16 mouse cellular contexts compared by ENCODE assay signal in the genomic region with DNA sequence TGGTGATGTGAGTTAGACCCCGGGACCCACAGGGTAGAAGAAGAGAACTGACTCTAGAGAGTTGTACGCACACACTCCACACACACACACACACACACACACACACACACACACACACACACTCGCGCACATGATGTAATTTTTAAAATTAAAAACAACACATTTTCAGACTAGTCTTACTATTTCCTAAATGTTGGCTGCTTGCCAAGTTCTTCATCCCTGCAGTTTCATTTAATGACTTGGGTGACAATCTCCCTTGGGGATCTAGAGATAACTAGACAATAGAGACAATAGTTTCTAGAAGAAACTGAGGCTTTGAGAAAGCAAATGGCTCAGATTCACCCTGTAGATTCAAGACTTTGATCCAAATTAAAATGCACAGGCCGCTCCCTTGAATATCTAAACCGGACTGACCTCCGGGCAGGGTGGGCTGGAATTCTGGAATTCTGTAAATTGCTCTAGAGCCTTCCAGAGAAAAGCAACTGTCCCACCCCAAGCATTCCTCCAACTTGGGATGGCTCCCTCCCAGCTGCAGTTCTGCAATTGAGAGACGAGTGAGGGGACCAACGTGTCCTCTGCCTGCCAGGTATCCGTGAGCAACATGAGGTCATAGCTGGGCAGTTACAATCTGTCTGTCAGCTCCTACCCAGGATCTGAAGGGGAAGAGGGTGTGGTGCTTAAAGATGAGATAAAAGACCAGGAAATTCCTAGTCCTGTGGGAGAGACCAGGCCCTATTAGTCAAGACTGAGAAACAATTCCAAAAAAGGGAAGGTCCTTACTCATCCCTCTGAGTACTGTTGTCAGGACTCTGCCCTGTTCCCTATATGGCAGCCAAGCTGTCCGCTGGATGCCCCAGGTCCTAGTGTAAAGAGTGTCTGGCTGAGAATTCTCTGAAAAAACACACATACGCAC. TPM values are rescaled to one million over a fixed set of nuclear protein-coding genes. Genes with fewer than 3 reads are reported as not detected.
DNase-seq lines count a peak whose midpoint lies in the region; ATAC-seq and TF ChIP-seq lines count a peak whose summit lies in the region.
"Had no signal": no experiment of that assay in that cellular context is flagged by ENCODE, and none has a peak within 500 bp of the region (broad histone marks: within the 10 kb centered on the region; RNA-seq: fewer than 3 reads in every experiment).

No protein-coding gene starts in this region.

- H3K4me1 ChIP-seq in forebrain, postnatal 0 days (ENCODE audit: insufficient read depth) = no peaks in the 10 kb centered on the region
- no peaks in the 10 kb centered on the region for H3K4me1 ChIP-seq in forebrain, embryonic 11.5 days (replicated peaks; ENCODE audit: control insufficient read depth, insufficient read depth, low read length)
- peaks cover 14% of the 10 kb centered on the region for H3K4me1 ChIP-seq in heart, embryonic 15.5 days (replicated peaks)
- 0 out of 2 replicates have a peak, but pooled peaks cover 12% of the 10 kb centered on the region for H3K4me1 ChIP-seq in stomach, embryonic 16.5 days (ENCODE audit: control insufficient read depth, insufficient read depth, low read length)
- H3K4me1 ChIP-seq: neural tube, embryonic 15.5 days had no signal

- H3K4me2 ChIP-seq in forebrain, postnatal 0 days (ENCODE audit: low read depth) = no peak overlapping the region
- no peak overlapping the region for H3K4me2 ChIP-seq in forebrain, embryonic 11.5 days (ENCODE audit: low read depth, low read length, severe bottlenecking)
- no peak overlapping the region for H3K4me2 ChIP-seq in heart, embryonic 15.5 days
- H3K4me2 ChIP-seq in stomach, embryonic 16.5 days (ENCODE audit: low read depth, low read length) = no peak overlapping the region
- H3K4me2 ChIP-seq: liver, embryonic 12.5 days; neural tube, embryonic 15.5 days had no signal

- WGBS in forebrain, postnatal 0 days = 81% methylated on average over 12 of the region's 12 CpGs
- 89% methylated on average over 12 of the region's 12 CpGs for WGBS in forebrain, embryonic 11.5 days
- 61% methylated on average over 12 of the region's 12 CpGs for WGBS in heart, embryonic 15.5 days
- WGBS in stomach, embryonic 16.5 days = 68% methylated on average over 12 of the region's 12 CpGs

- no peak overlapping the region for H3K4me3 ChIP-seq in forebrain, postnatal 0 days (ENCODE audit: low read depth, low read length)
- no peak overlapping the region for H3K4me3 ChIP-seq in forebrain, embryonic 11.5 days (ENCODE audit: low read depth, low read length)
- no peak overlapping the region for H3K4me3 ChIP-seq in heart, embryonic 15.5 days
- no peak overlapping the region for H3K4me3 ChIP-seq in stomach, embryonic 16.5 days (replicated peaks; ENCODE audit: low read length)
- H3K4me3 ChIP-seq: liver, embryonic 12.5 days; neural tube, embryonic 15.5 days had no signal

- peak; percentile 14; the same call in 1 of the 2 replicates for ATAC-seq in forebrain, postnatal 0 days
- no peak for ATAC-seq in forebrain, embryonic 11.5 days (replicated peaks; ENCODE audit: low FRiP score)
- ATAC-seq in heart, embryonic 15.5 days (replicated peaks; ENCODE audit: insufficient number of reproducible peaks, insufficient read depth, low FRiP score, low read depth) = 0 out of 2 replicates have a peak, but pooled peaks have one; percentile 54
- ATAC-seq in stomach, embryonic 16.5 days (ENCODE audit: insufficient read depth, low FRiP score) = peak; percentile 29; the same call in 1 of the 2 replicates
- ATAC-seq: activated CD4-positive, CD25-positive, alpha-beta regulatory T cell, adult 4 months; CD4-positive, CD25-positive, alpha-beta regulatory T cell, adult 4 months; liver, embryonic 12.5 days had no signal

- intact Hi-C loops in gastrocnemius, postnatal 36 days (cut with DNase I) = no loop called here

- peak; percentile 39 for DNase-seq in forebrain, postnatal 0 days
- no peak for DNase-seq in forebrain, embryonic 11.5 days (ENCODE audit: low spot score)
- DNase-seq in urinary bladder, postnatal 14 days (ENCODE audit: low spot score) = peak; percentile 49
- no peak for DNase-seq in urinary bladder, adult 18-20 months (ENCODE audit: low spot score in 2 of 2)
- no peak for DNase-seq in gastrocnemius, postnatal 36 days
- DNase-seq in spleen, postnatal 36 days (ENCODE audit: low spot score in 2 of 2) = no peak
- DNase-seq: cerebellum, postnatal 36 days; kidney, adult 8-10 months had no signal

- no peak for TF ChIP-seq CTCF in forebrain, postnatal 0 days (IDR thresholded peaks at IDR 0.05; ENCODE audit: low read depth)

- no peaks in the 10 kb centered on the region for H3K27me3 ChIP-seq in forebrain, postnatal 0 days (ENCODE audit: insufficient read depth, low read length)
- no peaks in the 10 kb centered on the region for H3K27me3 ChIP-seq in forebrain, embryonic 11.5 days (ENCODE audit: control insufficient read depth, insufficient read depth, low read length)
- no peaks in the 10 kb centered on the region for H3K27me3 ChIP-seq in heart, embryonic 15.5 days
- no peaks in the 10 kb centered on the region for H3K27me3 ChIP-seq in stomach, embryonic 16.5 days (ENCODE audit: control insufficient read depth, insufficient read depth, low read length)
- H3K27me3 ChIP-seq: liver, embryonic 12.5 days; neural tube, embryonic 15.5 days had no signal

- no peaks in the 10 kb centered on the region for H3K36me3 ChIP-seq in forebrain, postnatal 0 days (ENCODE audit: insufficient read depth)
- no peaks in the 10 kb centered on the region for H3K36me3 ChIP-seq in forebrain, embryonic 11.5 days (ENCODE audit: control insufficient read depth, insufficient read depth, low read length)
- no peaks in the 10 kb centered on the region for H3K36me3 ChIP-seq in heart, embryonic 15.5 days
- no peaks in the 10 kb centered on the region for H3K36me3 ChIP-seq in stomach, embryonic 16.5 days (ENCODE audit: control insufficient read depth, insufficient read depth, low read length)
- H3K36me3 ChIP-seq: liver, embryonic 12.5 days; neural tube, embryonic 15.5 days had no signal

- no peak overlapping the region for H3K9ac ChIP-seq in forebrain, postnatal 0 days
- no peak overlapping the region for H3K9ac ChIP-seq in forebrain, embryonic 11.5 days (ENCODE audit: low read length)
- H3K9ac ChIP-seq in heart, embryonic 15.5 days = no peak overlapping the region
- no peak overlapping the region for H3K9ac ChIP-seq in stomach, embryonic 16.5 days (ENCODE audit: low read length)
- H3K9ac ChIP-seq: liver, embryonic 12.5 days; neural tube, embryonic 15.5 days had no signal

- 0 out of 2 replicates have a peak, but pooled peaks cover 3% of the 10 kb centered on the region for H3K9me3 ChIP-seq in forebrain, postnatal 0 days (ENCODE audit: low read length)
- no peaks in the 10 kb centered on the region for H3K9me3 ChIP-seq in forebrain, embryonic 11.5 days (ENCODE audit: control insufficient read depth, low read length)
- H3K9me3 ChIP-seq in heart, embryonic 15.5 days (replicated peaks) = no peaks in the 10 kb centered on the region
- H3K9me3 ChIP-seq in stomach, embryonic 16.5 days (replicated peaks; ENCODE audit: control insufficient read depth, low read length) = no peaks in the 10 kb centered on the region
- H3K9me3 ChIP-seq: liver, embryonic 12.5 days; neural tube, embryonic 15.5 days had no signal

- H3K27ac ChIP-seq in forebrain, postnatal 0 days (ENCODE audit: low read depth, low read length) = no peak overlapping the region
- H3K27ac ChIP-seq in forebrain, embryonic 11.5 days (ENCODE audit: low read depth, low read length) = no peak overlapping the region
- no peak overlapping the region for H3K27ac ChIP-seq in heart, embryonic 15.5 days
- peak overlapping the region; percentile 57 for H3K27ac ChIP-seq in stomach, embryonic 16.5 days (ENCODE audit: low read length)
- H3K27ac ChIP-seq: liver, embryonic 12.5 days; neural tube, embryonic 15.5 days had no signal

RNA-seq across cellular contexts. Expression of a gene that starts 8.5 kb away (rescaled TPM):
- total RNA-seq in forebrain, postnatal 0 days (2014; rRNA removed) = 18.6 and 22.5 TPM in 2 replicates
- 1.3 and 2.3 TPM in 2 replicates for polyA plus RNA-seq in forebrain, postnatal 0 days (2015; fragmentation: Nextera tagmentation; extraction: Ambion mirVana)
- 23.2 and 27.2 TPM in 2 replicates for polyA plus RNA-seq in forebrain, embryonic 11.5 days (2014; fragmentation: Nextera tagmentation; extraction: Ambion mirVana)
- polyA plus RNA-seq in heart, embryonic 15.5 days (2015; fragmentation: Nextera tagmentation; extraction: Ambion mirVana) = 7.4 and 12.1 TPM in 2 replicates
- polyA plus RNA-seq in stomach, embryonic 16.5 days (2015; fragmentation: Nextera tagmentation; extraction: Ambion mirVana) = 25.8 and 26.9 TPM in 2 replicates
- 1 to 10 TPM; 6.7 to 7.2 TPM for total RNA-seq in gastrocnemius, postnatal 36 days (2021)

RNA-seq across cellular contexts. Expression of a gene that starts 17.9 kb away (rescaled TPM):
- total RNA-seq in forebrain, postnatal 0 days (2014; rRNA removed) = not detected in 2 replicates
- polyA plus RNA-seq in forebrain, postnatal 0 days (2015; fragmentation: Nextera tagmentation; extraction: Ambion mirVana) = not detected in 2 replicates
- polyA plus RNA-seq in forebrain, embryonic 11.5 days (2014; fragmentation: Nextera tagmentation; extraction: Ambion mirVana) = not detected in 2 replicates
- not detected in 2 replicates for polyA plus RNA-seq in heart, embryonic 15.5 days (2015; fragmentation: Nextera tagmentation; extraction: Ambion mirVana)
- not detected in 2 replicates for polyA plus RNA-seq in stomach, embryonic 16.5 days (2015; fragmentation: Nextera tagmentation; extraction: Ambion mirVana)
- total RNA-seq in gastrocnemius, postnatal 36 days (2021) = not detected
- total RNA-seq: granulocyte monocyte progenitor cell, adult 5-6 weeks; left cerebral cortex, adult 18-20 months had no signal
- polyA plus RNA-seq: activated CD4-positive, CD25-positive, alpha-beta regulatory T cell, adult 4 months; CD4-positive, CD25-positive, alpha-beta regulatory T cell, adult 4 months; liver, embryonic 12.5 days; neural tube, embryonic 15.5 days had no signal

Comparison
In these comparisons a context has a peak if more than half of its experiments do, and no peak if none do; other contexts are left out.
1. DNase-seq: peak in forebrain, postnatal 0 days (single experiment) and urinary bladder, postnatal 14 days (single experiment); none in forebrain, embryonic 11.5 days (single experiment), urinary bladder, adult 18-20 months (0 of 2), gastrocnemius, postnatal 36 days (0 of 2) and spleen, postnatal 36 days (0 of 2).